Mouse (Mus musculus): ENCODE results near the gene Med14.

Gene Med14

GRCm38 (mm10) chrX:12761626-12762333 is at the start of gene Med14:
TSS of gene Med14 (minus strand) at chrX:12762073.
- in situ Hi-C loops (cut with MboI; ENCODE audit: low sequenced_read_pairs), result no loop called here

DNA sequence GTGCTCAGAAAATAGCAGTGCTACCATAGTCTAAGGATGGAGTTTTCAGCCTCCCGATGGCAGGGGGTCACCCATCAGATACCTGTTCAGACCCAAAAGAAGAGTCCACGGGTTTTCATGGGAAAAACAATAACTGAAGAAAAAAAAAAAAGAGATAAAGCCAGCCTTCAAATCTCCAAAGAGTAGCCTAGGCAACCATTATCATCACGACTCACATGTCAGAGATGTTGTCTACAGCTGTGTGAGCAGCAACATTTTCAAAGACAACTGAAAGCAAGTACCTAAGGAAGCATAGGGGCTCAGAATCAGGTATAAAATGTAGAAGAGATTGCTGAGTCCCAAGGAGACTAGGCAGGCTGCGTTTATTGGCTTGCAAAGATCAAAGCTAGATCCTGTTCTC is 38.7 kb upstream of the Med14 start:
- in situ Hi-C loops (cut with MboI; ENCODE audit: low sequenced_read_pairs), result no loop called here

DNA sequence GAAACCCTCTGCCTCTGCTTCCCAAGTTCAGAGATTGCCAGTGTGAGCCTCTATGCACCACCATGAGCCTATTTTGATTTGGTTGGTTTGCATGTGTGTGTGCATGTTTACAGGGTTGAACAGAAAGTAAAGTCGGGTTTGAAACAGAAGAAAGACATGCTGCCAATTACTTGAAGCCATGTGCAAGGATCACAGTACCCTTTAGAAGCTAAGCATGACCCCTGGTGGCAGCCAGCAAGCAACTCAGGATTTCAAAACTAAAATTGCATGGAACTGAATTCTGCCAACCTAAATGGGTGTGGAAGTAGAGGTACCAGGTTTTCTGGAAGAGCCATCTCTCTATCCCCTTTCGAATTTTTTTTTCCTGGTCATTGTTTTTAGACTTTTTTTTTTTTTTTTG is 33.0 kb upstream of the Med14 start:
- in situ Hi-C loops (cut with MboI; ENCODE audit: low sequenced_read_pairs), result no loop called here

DNA sequence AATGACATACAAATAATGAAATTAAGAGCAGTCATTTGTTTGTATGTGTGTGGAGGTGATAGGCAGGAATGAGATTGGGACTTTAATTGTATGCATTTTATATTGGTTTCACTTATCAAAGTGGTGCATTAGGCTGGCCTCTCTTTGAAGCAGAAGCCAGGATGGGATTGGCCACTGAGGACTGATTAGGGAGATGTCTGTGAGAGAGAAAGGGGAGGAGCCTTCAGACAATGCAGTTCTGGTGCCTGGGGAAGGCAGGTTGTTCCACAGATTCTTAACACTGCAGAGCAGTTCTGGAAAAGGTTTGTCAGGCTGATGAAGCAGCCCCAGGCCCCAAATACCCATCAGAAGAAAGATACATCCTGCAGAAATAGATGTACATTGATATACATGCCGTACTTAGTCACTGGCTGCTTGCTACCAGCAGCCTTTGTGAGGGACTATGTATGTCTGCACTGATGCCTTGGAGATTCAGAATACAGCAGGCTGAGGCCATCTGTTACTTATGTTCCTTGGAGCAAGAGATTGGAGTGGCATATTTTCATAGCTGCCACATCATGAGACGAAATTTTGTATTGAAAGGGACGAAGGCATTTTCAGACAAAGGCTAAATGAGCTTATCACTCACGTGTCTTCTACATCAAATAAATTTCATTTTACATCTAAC is 29.9 kb upstream of the Med14 start:
- in situ Hi-C loops (cut with MboI; ENCODE audit: low sequenced_read_pairs), result no loop called here

- in situ Hi-C loops (cut with MboI; ENCODE audit: low sequenced_read_pairs), result no loop called here
Observed at GRCm38 (mm10) chrX:12773236-12773635, 11.4 kb upstream of the Med14 start.

- in situ Hi-C loops (cut with MboI; ENCODE audit: low sequenced_read_pairs), result no loop called here
Observed at GRCm38 (mm10) chrX:12771561-12771960, 9.7 kb upstream of the Med14 start.

- in situ Hi-C loops (cut with MboI; ENCODE audit: low sequenced_read_pairs), result no loop called here
Observed at GRCm38 (mm10) chrX:12768571-12768970, 6.7 kb upstream of the Med14 start.

DNA sequence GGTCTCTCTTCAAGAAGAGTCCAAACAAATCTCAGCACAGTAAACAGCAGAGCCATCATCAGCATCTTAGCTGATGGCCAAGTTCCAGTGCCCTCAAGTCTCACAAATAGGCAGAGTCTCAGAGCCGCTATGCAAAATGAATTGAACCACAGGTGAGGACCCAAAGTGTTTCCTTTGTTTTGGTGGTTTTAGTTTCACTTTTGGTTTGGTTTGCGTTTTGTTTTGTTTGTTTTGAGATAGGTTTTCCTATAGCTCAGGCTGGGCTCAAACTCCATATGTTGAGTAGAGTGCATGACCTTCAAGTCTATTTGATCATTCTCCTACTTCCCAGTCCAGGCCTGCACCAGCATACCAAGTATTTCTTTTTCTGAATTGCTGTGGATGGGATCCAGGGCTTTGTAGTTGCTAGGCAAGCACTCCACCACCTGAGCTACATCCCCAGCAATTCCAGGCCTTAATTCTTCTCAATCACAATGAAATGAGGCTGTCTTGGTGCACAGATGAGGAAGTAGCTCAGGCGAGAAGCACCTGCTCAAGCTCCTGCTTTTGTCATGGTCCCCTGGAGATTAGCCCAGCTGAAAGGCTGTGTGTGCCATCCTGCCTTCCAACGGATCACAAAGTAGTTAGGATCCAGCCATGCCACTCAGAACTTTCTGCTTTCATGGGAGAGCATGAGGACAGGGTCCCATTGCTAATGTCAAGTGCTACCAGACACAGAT is 5.1 kb upstream of the Med14 start:
- in situ Hi-C loops (cut with MboI; ENCODE audit: low sequenced_read_pairs), result no loop called here

- in situ Hi-C loops (cut with MboI; ENCODE audit: low sequenced_read_pairs), result no loop called here
Observed at GRCm38 (mm10) chrX:12763127-12763834, 1.4 kb upstream of the Med14 start.

GRCm38 (mm10) chrX:12762334-12763126 is 657 bp upstream of the Med14 start:
- in situ Hi-C loops (cut with MboI; ENCODE audit: low sequenced_read_pairs), result no loop called here

GRCm38 (mm10) chrX:12761259-12761625 is 631 bp downstream of the Med14 start:
- in situ Hi-C loops (cut with MboI; ENCODE audit: low sequenced_read_pairs), result no loop called here

DNA sequence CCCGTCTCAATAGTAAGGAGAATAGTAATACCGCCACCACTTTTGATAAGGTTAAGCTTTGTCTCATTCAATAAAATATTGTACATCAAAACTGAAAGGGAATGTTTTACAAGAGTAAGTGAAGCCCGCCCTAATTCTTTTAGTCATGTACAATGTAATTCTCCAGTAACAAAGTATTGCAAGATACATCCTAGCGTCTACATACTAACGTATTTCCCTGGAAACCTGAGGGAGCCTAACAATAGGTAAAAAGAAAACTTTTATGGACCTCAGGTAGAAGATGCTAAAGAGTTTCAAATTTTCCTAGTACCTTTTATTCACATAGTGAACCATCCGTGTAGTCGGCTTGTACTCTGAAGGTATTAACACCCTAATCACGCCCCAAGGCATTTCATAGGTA is 1.4 kb downstream of the Med14 start:
- in situ Hi-C loops (cut with MboI; ENCODE audit: low sequenced_read_pairs), result no loop called here

- in situ Hi-C loops (cut with MboI; ENCODE audit: low sequenced_read_pairs), result no loop called here
Observed at GRCm38 (mm10) chrX:12759625-12760024, 2.2 kb downstream of the Med14 start.

DNA sequence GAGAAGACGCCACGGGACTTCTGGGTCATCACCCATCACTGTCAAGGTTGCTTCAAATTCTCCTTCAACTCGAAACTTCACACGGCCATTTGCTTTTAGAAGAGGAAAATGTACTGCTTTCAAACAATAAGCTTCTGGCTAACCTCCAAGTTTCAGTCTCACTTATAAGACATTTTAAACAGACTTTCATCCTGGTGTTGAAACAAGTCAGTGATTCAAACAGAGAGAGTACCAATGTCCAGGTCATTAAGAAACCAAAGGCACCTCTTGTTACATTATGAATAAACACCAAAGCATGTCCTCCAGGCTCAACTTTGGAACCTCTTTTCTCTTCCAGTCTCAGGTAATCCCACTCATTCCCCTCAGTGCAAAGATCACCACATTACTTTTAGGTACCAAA is 14.0 kb downstream of the Med14 start:
- in situ Hi-C loops (cut with MboI; ENCODE audit: low sequenced_read_pairs), result no loop called here

DNA sequence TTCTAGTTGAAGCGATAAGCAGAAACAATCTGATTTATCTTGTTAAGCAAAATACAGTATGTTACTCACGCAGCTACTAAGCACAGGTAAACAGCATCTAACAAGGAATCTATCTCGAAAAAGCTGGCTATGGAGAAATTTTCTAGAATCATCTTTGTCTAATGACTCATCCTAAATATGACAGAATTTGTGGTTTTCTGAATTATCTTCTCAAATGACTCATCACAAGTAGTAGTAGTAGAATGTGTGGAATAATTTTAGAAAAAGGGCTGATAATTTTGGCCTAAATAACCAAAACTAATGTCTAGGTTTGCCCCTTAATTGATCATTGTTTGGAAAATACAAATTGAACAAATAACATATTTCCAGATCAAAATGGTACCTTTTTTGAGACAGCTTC is 15.1 kb downstream of the Med14 start:
- in situ Hi-C loops (cut with MboI; ENCODE audit: low sequenced_read_pairs), result no loop called here

DNA sequence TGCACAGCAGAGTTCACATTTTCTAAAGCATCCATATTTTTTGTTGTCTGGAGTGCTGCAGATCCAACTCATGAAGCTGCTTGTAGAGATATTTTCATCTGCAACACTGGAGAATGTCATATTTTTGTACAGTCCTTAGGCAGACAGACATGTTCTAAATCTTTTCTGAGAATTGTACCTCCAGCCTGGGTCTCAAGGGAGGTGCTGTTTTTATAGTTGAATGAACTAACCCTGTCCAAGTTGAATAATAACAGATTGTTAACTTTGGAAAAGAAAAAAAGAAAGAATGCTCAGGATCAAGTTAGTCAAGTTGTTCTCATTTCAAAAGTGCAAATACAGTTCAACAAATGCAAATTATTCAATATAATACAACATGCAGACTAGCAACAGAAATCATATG is 21.5 kb downstream of the Med14 start:
- in situ Hi-C loops (cut with MboI; ENCODE audit: low sequenced_read_pairs), result no loop called here

DNA sequence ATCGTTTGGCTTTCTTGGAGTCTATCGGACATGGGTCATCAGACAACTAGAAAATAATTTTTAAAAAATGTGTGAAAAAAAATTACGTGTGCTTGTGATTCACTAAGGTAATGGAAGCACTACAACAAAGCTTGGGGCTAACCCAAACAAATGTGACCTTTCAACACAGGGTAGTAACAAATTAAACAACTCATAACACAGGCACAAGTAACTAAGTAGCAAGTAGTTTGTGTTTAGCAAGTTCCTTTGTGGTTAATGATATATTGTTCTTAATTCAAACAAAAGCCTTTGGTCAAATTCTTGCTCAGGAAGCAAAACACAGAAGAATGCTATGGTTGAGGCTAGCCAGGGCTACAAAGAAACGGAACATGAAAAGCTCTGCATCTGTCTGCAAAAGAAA is 45.8 kb downstream of the Med14 start:
- in situ Hi-C loops (cut with MboI; ENCODE audit: low sequenced_read_pairs), result no loop called here

DNA sequence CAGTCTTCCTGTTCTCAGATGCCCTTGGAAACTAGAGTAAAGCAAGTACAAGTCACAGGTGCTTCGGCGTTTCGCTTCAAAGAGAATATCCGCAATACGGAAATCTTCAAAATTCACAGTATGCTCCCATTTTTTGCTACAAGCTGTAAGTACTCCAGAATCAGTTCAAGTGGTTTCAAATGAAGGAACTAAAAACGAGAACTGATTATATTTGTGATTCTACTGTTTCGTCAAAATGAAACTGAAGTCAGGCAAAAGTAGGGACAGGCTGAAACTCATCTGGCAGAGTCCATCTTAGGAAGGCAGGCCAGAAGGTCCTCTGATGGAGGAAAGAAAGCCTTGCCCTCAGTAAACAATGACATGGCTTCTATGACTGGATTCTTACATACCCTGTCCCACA is 48.1 kb downstream of the Med14 start:
- in situ Hi-C loops (cut with MboI; ENCODE audit: low sequenced_read_pairs), result no loop called here

DNA sequence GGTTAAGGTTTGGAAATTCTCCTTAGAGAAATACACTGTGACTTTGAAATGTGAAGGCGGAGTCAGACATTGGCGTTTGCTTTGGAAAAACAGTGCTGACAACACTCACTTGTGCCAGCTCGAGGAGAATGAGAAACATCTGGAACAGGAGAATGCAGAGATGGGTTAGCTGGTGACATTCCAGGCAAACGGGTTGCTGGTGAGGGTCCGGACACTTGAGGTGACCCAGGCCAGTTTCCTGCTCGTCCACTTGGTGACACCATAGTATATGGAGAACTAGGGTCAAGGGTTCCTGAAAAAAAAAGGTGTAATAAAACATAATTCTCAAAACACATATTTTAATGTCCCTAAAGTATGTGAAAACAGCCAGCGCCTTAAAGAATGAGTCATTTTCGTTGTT is 75.0 kb downstream of the Med14 start:
- in situ Hi-C loops (cut with MboI; ENCODE audit: low sequenced_read_pairs), result no loop called here

GRCm38 (mm10) chrX:12686071-12686470 is 75.8 kb downstream of the Med14 start:
- in situ Hi-C loops (cut with MboI; ENCODE audit: low sequenced_read_pairs), result no loop called here

DNA sequence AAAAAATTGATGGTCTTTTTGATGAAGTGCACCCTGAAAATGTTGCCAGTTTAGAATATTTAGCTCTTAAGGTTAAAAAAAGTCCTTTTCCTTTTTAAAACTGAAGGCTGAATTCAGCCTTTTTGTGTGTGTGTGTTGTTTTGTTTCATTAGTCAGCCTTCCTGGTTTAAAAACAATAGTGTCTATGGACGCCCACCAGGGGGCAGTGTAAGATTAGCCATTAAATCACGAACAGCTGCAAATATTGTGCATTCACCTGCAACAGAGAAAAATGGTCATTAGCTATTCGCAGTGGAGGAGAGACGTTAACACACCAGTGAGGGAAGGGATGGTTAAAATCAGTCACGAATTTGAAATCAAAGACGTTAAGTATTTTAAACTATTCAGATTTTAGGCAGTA is 84.5 kb downstream of the Med14 start:
- in situ Hi-C loops (cut with MboI; ENCODE audit: low sequenced_read_pairs), result no loop called here

All from CH12F3 (cell line).